Mouse (Mus musculus): ENCODE data around the gene Enkur. TPM values are rescaled to one million over a fixed set of nuclear protein-coding genes. Genes with fewer than 3 reads are reported as not detected.

The Enkur gene
- polyA plus RNA-seq, 1 experiment: 4.7 TPM

DNA sequence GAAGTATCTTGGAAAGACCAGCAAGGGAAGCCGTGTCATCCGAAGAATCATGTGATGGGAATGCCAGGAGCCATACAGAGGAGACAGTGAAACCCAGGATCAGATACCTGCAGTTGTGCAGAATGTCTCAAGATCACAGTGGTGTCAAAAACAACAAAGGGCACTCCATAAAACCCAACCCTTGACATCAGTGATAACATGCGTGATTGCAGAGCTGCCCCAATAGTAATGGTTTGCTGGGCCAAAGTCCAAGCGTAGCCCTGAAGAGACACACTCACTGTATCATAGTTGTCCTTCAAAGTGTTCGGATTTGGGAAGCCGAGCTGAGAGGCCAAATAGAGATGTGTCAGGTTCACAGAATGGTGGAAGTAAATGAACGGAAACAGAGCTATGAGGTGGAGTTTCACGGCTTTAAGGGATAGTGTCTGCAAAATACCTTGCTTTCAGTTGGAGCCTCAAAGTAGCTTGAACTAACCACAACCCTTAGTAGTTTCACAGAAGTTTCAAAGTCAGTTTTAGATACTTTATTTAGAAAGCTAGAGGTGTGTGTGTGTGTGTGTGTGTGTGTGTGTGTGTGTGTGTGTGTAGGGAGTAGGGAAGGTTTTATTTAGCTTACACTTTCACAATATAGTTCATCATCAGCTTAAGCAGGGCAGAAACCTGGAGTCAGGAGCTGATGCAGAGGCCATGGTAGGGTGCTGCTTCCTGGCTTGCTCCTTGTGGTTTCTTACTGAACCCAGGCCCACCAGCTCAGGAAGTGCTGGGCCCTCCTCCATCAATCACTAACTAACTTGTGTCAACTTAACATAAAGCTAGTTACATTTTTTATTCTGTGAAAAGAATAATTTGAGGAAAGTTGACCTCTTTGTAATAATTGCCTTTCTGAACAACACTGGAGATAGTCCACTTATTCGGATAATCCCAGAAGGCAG is 17.6 kb upstream of the Enkur start:
- DNase-seq (ENCODE audit: low read depth): no peak
- TF ChIP-seq POLR2A (IDR thresholded peaks at IDR 0.05; ENCODE audit: borderline replicate concordance, extremely low read depth, insufficient read depth, insufficient read length, poor library complexity, severe bottlenecking): no peak
- no peak for TF ChIP-seq CTCF (IDR thresholded peaks at IDR 0.05; ENCODE audit: borderline replicate concordance, extremely low read depth, insufficient read depth, insufficient read length)

DNA sequence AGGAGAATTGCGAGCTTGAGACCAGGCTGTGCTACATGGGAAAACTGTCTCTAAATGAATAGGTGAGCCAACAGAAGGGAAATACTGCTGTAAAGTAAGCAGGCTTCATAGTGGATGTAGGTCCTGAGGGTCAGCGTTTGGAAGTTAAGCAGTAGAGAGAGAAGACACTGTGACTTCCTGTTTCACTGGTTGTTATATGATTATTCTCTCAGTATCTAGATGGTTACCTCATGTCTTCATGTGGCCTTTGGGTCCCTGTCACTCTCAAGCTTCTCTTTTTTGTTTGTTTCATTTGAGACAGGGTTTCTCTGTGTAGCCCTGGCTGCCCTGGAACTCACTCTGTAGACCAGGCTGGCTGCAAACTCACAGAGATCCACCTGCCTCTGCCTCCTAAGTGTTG is 10.1 kb upstream of the Enkur start:
- TF ChIP-seq POLR2A (IDR thresholded peaks at IDR 0.05; ENCODE audit: borderline replicate concordance, extremely low read depth, insufficient read depth, insufficient read length, poor library complexity, severe bottlenecking) (no peak), CTCF (IDR thresholded peaks at IDR 0.05; ENCODE audit: borderline replicate concordance, extremely low read depth, insufficient read depth, insufficient read length) (no peak)
- no peak for DNase-seq (ENCODE audit: low read depth)

DNA sequence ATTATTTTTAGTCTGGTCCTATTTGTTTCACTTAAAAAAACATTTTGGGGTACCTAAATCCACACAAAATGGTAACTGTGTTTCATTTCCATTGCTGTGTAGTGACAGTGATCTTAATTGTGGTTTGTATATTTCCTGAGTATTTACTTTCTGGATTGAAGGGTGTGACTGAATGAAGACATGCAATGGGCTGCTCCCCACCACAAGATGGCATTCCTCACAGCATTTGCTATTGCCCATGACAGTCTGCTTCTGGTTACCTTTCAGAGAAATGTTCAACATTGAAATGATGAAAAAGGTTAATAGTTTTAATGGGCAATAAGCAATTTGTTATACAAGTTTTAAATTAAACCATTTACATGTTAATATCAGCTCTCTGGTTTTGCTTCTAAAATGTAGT is 9.2 kb upstream of the Enkur start:
- peak; percentile 9 for DNase-seq (ENCODE audit: low read depth)
- TF ChIP-seq CTCF (IDR thresholded peaks at IDR 0.05; ENCODE audit: borderline replicate concordance, extremely low read depth, insufficient read depth, insufficient read length) (peak; percentile 33; the same call in 1 of the 2 replicates), POLR2A (IDR thresholded peaks at IDR 0.05; ENCODE audit: borderline replicate concordance, extremely low read depth, insufficient read depth, insufficient read length, poor library complexity, severe bottlenecking) (no peak)

DNA sequence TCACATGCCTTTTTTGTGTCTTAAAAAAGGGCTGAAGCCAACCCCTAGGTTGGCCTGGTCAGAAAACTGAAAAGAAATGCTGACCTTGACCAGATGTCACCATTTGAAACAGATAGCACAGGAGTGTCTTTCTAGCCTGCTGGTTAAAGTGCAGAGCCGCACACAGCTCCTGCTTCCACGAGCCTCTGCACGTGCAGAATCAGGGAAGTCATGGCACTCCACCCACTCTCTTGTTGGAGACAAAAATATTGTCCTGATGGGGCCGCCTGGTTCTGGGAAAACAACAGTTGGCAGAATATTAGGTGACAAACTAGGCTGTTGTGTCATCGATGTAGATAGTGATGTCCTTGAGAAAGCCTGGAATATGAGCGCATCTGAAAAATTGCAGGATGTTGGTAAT is 6.2 kb upstream of the Enkur start:
- no peak for DNase-seq (ENCODE audit: low read depth)
- TF ChIP-seq CTCF (IDR thresholded peaks at IDR 0.05; ENCODE audit: borderline replicate concordance, extremely low read depth, insufficient read depth, insufficient read length) (no peak), POLR2A (IDR thresholded peaks at IDR 0.05; ENCODE audit: borderline replicate concordance, extremely low read depth, insufficient read depth, insufficient read length, poor library complexity, severe bottlenecking) (no peak)

DNA sequence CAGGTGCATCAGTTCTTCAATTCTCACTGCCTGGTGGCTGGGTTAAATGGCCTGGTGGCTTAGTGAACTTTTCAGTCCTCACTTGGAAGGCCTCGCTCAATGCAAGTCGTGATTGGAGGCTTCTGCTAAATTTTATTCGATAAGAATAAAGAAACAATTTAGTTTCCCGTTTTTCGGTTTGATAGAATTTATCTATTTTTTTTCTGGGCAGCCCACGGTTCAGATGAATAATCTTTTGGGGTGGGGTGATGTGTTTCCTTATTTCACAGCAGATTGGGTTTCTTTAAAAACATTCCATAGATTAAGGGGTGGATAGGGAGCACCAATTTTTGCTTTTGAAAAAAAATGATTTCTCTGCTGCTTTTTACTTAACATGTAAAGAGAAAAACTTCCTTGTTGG is 1.1 kb upstream of the Enkur start:
- DNase-seq (ENCODE audit: low read depth): no peak
- TF ChIP-seq POLR2A (IDR thresholded peaks at IDR 0.05; ENCODE audit: borderline replicate concordance, extremely low read depth, insufficient read depth, insufficient read length, poor library complexity, severe bottlenecking): no peak
- TF ChIP-seq CTCF (IDR thresholded peaks at IDR 0.05; ENCODE audit: borderline replicate concordance, extremely low read depth, insufficient read depth, insufficient read length): no peak

DNA sequence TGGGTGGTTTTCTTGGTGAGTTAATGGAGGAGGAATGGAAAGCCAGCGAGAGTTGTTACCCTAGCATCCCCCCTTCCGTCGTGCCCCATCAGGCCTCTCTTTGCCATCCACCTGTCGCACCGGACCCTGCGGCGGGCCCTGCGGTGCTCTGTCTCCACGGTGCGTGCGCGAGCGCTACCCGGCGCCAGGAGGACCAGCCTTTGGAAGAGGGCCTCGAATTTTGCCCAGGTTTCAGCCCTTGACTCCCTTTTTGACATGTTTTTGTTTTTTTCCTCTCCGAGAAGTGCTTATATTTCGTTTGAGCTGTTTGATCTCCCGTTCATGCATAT is 630 bp upstream of the Enkur start:
- TF ChIP-seq CTCF (IDR thresholded peaks at IDR 0.05; ENCODE audit: borderline replicate concordance, extremely low read depth, insufficient read depth, insufficient read length) (no peak), POLR2A (IDR thresholded peaks at IDR 0.05; ENCODE audit: borderline replicate concordance, extremely low read depth, insufficient read depth, insufficient read length, poor library complexity, severe bottlenecking) (no peak)
- no peak for DNase-seq (ENCODE audit: low read depth)

DNA sequence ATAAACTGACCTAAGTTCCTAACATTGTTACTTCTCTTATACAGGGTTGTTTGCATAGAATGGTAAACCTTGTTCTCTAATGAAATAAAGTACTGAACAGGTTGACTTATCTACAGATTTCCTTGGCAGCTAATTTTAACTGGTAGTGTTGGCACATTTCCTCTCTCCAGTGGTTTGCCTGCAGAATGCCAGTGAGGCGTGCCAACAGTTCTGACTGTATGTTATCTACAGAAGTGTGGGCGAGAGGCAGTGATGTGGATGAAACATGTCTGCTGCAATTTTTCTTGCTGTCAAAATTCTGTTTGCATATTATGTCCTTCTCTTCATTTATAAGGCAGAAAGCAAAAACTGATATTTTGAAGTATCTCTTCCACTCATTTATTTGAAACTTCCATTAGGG is 2.4 kb downstream of the Enkur start:
- DNase-seq (ENCODE audit: low read depth): peak; percentile 27
- TF ChIP-seq CTCF (IDR thresholded peaks at IDR 0.05; ENCODE audit: borderline replicate concordance, extremely low read depth, insufficient read depth, insufficient read length): no peak

DNA sequence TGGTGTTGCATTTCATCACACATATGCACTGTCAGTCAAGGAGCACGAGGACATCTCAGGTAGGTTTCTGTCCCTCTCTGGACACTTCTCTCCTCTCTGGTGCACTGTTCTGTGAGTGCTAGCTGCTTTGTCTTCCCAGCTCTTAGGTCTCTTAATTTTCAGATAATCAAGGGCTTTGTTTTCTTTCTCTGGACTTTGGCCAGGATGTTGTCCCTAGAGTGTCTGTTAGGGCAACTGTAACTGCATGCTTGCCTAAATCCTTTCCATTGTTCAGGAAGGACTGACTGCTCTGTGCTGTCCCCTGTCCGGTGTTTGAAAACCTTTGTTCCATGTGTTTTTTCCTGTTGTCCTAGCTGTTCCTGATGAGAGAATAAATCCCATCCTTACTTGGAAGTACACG is 6.1 kb downstream of the Enkur start:
- TF ChIP-seq CTCF (IDR thresholded peaks at IDR 0.05; ENCODE audit: borderline replicate concordance, extremely low read depth, insufficient read depth, insufficient read length) (no peak), POLR2A (IDR thresholded peaks at IDR 0.05; ENCODE audit: borderline replicate concordance, extremely low read depth, insufficient read depth, insufficient read length, poor library complexity, severe bottlenecking) (no peak)
- DNase-seq (ENCODE audit: low read depth): no peak

DNA sequence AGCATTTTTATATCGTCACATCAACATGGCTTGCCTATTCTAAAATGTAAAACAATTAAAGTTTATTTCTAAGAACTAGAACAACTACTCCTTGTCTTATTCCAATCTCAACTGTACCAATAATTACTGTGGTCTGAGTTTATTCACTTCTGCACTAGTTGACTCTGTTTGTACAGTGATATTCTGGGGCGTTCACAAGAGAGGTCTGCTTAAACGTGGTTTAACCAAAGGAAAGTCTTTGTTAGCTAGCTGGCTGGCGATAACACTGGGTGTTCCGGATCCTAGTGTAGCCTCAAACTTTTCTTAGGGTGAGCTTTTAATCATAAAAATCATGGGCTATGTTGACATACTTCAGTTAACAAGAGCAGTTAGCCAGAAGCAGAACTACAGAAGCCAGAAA is 9.9 kb downstream of the Enkur start:
- TF ChIP-seq POLR2A (IDR thresholded peaks at IDR 0.05; ENCODE audit: borderline replicate concordance, extremely low read depth, insufficient read depth, insufficient read length, poor library complexity, severe bottlenecking) (no peak), CTCF (IDR thresholded peaks at IDR 0.05; ENCODE audit: borderline replicate concordance, extremely low read depth, insufficient read depth, insufficient read length) (no peak)
- no peak for DNase-seq (ENCODE audit: low read depth)

DNA sequence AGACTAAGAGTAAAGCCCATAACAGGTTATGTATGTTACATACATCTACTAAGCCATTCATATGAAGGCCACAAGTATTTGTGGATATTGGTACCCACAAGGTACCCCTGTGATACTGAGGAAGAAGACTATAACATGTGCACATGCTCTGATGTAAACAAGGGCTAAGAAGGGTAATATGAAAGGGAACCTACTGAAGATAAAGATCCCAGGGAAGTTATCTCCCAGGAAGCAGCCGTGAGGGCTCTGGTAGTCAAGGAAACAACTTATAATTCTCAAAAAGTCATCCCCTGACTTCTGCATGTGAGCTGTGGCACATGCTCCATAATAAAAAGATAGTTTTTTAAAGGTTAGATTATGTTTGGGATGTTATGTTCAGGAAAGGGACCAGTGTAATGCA is 13.9 kb downstream of the Enkur start:
- no peak for TF ChIP-seq POLR2A (IDR thresholded peaks at IDR 0.05; ENCODE audit: borderline replicate concordance, extremely low read depth, insufficient read depth, insufficient read length, poor library complexity, severe bottlenecking)
- no peak for TF ChIP-seq CTCF (IDR thresholded peaks at IDR 0.05; ENCODE audit: borderline replicate concordance, extremely low read depth, insufficient read depth, insufficient read length)
- no peak for DNase-seq (ENCODE audit: low read depth)

DNA sequence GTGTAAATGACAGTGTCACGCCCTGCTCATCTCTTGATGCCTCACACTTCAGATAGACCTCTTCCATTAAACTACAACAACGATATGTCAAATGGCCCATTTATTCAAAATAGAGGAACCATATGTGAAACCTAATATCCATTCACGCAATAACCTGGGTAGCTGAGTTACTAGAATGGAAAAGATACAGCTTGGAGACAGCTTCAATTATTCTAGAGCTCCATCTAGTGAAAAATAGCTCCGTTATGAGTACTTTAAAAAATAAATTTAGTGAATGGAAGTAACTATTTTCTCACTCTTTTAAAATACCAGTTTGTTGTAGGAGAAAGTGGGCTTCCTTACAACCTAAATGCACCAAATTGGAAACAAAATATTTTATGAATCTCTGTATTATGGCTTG is 16.6 kb downstream of the Enkur start:
- peak; percentile 62 for DNase-seq (ENCODE audit: low read depth)
- TF ChIP-seq POLR2A (IDR thresholded peaks at IDR 0.05; ENCODE audit: borderline replicate concordance, extremely low read depth, insufficient read depth, insufficient read length, poor library complexity, severe bottlenecking) (no peak), CTCF (IDR thresholded peaks at IDR 0.05; ENCODE audit: borderline replicate concordance, extremely low read depth, insufficient read depth, insufficient read length) (no peak)

DNA sequence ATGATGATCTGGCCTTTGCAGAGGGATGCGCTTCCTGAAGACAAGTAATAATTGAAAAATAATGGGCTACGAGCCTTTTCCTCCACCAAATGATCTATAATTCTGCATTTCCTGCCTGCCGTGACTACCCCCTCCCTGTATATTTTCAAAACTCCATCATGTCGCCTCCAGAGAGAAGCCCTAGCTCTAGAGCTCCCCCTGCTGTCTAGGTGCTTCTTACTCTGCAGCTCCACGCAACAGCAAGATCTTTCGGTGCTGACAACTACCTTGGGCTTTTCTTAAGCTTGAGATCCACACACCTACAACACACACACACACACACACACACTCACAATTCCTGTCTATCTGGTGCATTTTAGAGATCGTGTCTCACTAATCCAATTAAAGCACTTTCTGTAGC is 17.6 kb downstream of the Enkur start:
- DNase-seq (ENCODE audit: low read depth): peak; percentile 58
- TF ChIP-seq CTCF (IDR thresholded peaks at IDR 0.05; ENCODE audit: borderline replicate concordance, extremely low read depth, insufficient read depth, insufficient read length): peak; percentile 63
- no peak for TF ChIP-seq POLR2A (IDR thresholded peaks at IDR 0.05; ENCODE audit: borderline replicate concordance, extremely low read depth, insufficient read depth, insufficient read length, poor library complexity, severe bottlenecking)

Measured in brain, embryonic 14.5 days (tissue).